Mouse (Mus musculus): ENCODE results near the gene Gm10424. TPM values are rescaled to one million over a fixed set of nuclear protein-coding genes. Genes with fewer than 3 reads are reported as not detected.
"Not testable (repeated sequence)": the region's sequence is repeated elsewhere in the genome, so short reads cannot be mapped to it uniquely, and the experiment has no call there.

Gm10424 gene
- total RNA-seq (2021), result not detected
- long read RNA-seq, experiment 1, result 0 reads
- long read RNA-seq, experiment 2, result 0 reads

DNA sequence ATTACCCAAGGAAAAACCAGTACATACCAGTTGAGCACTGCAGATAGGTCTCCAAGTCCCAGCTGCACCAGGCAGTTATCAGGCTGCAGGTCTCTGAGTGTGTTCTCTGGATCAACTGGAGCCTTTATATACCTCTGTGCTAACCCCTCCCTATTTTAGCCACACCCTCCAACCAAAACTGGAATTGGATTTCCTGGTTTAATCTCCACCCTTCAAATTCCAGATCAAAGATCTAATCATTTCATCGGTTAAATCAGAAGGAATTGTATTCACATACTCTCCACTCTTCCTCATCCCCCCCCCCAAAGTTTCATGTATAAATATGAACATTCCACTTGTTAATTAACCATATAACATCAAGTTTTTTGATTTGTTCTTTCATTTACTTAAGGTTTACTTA, at the start of gene Gm10424:
TSS of gene Gm10424 (minus strand) at position 101 of the 400 bp plus-strand sequence.
- intact Hi-C loops (cut with DNase I); DNase-seq (ENCODE audit: low spot score in 2 of 2): not testable (repeated sequence)

DNA sequence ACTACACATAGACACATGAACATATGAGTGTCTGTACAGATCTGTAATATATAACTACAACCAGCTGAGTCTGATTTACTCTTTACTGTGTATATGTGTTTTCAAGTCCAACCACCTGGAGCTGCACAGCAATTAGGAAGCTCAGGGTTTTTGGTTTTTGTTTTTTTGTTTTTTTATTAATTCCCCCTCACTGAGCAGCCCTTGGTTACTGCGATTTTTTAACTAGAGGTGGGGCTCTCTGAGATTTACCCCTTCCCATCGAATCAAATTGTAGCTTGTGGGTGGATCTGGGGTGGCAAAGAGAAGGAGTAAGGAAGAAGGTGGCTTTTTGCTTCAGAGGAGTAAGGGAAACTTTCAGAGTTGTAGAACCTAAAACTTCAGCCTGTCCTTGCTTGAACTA, 33.0 kb upstream of the Gm10424 start, which contains the start of gene Gm3259:
TSS of gene Gm3259 (plus strand) at position 301 of the 400 bp plus-strand sequence.
- DNase-seq (ENCODE audit: low spot score in 2 of 2); intact Hi-C loops (cut with DNase I): not testable (repeated sequence)

Other genes starting within 250 kb of the Gm10424 start
- gene Gm7942, start 165.8 kb downstream of the Gm10424 start, total RNA-seq (2021), result not detected
- gene Gm16513, start 90.1 kb downstream of the Gm10424 start, total RNA-seq (2021), result not detected
- gene Gm3259, start 33.1 kb upstream of the Gm10424 start, total RNA-seq (2021), result not detected
- not detected for gene D5Ertd577e, start 184.0 kb upstream of the Gm10424 start, total RNA-seq (2021)
- not detected for gene Gm3286, start 238.0 kb upstream of the Gm10424 start, total RNA-seq (2021)